Mouse (Mus musculus) MEL (cell line): Measurements from ENCODE around the gene C1qtnf5.

Experiments
- CTCF ChIP-seq, 3 experiments: IDR thresholded peaks in 2 of 3; conservative IDR thresholded peaks in 1 of 3; 2 replicates each; pipeline ENCODE4 v1.5.1; 2011 to 2012; ENCODE audit warnings: low read length in 3 of 3, low read depth in 2 of 3, mild to moderate bottlenecking in 2 of 3, improper control_type of control experiment in 1 of 3, inconsistent platforms in 1 of 3, mixed read lengths in 1 of 3, moderate library complexity in 1 of 3; ENCODE audit not compliant: control insufficient read depth in 1 of 3, insufficient read depth in 1 of 3, poor library complexity in 1 of 3, severe bottlenecking in 1 of 3
- POLR2A ChIP-seq, 2 experiments: IDR thresholded peaks; 2 replicates each; pipeline ENCODE4 v1.6.1; 2011 to 2012; ENCODE audit warnings: low read length in 2 of 2, mild to moderate bottlenecking in 2 of 2, control low read depth in 1 of 2, improper control_type of control experiment in 1 of 2, low read depth in 1 of 2, moderate library complexity in 1 of 2; ENCODE audit not compliant: control insufficient read depth in 1 of 2, insufficient read depth in 1 of 2, poor library complexity in 1 of 2
- POLR2AphosphoS2 ChIP-seq: IDR thresholded peaks from 2 replicates; pipeline ENCODE4 v1.6.1; 2011; ENCODE audit warnings: low read length, improper control_type of control experiment
- SMC3 ChIP-seq: IDR thresholded peaks from 2 replicates; pipeline ENCODE4 v1.6.1; 2011; ENCODE audit warnings: low read depth, low read length, improper control_type of control experiment
- TCF12 ChIP-seq: IDR thresholded peaks from 2 replicates; pipeline ENCODE4 v1.6.1; 2014; ENCODE audit warnings: low read depth, mild to moderate bottlenecking, inconsistent platforms, low read length, improper control_type of control experiment, moderate library complexity
- ZMIZ1 ChIP-seq: IDR thresholded peaks from 2 replicates; pipeline ENCODE4 v1.6.1; 2012; ENCODE audit warnings: low read depth, mild to moderate bottlenecking, inconsistent platforms, low read length, improper control_type of control experiment, moderate library complexity
- ZNF384 ChIP-seq: IDR thresholded peaks from 2 replicates; pipeline ENCODE4 v1.6.1; 2012; ENCODE audit warnings: low read depth, mild to moderate bottlenecking, inconsistent platforms, low read length, improper control_type of control experiment

DNA sequence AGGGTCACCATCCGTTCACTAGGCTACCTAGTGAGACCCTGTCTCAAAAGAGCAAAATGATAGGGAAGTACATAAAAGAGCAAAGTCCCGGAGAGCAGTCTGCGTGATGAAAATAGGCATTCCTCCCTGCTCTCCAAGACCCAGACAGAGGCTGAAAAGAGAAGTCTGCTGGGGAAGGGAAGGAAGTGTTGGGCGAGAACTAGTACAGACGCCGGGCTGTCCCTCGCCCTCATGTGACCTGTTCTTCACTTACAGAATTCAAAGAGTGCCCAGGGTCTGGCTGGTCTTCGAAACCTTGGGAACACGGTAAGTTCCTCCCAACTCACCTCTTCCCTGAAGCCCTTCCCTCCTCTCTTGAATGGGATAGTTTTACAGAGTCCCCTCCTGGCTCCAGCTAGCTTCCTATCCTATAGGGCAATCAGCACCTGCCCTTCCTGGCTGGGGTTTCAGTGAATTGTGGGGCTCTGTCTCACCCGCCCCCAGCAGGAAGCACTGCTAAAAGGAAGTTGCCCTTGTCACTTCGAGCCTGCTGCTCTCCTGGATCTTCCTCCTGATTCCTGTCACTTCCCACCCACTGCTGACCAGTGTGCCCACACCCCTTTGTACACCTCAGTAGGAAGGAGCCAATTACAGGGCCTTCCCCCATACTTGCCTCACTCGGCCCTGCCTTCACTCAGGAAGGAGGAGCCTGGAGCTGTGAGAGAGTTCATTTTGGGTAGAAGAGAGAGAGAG lies 18.0 kb upstream of the C1qtnf5 start:
- TF ChIP-seq CTCF (IDR thresholded peaks at IDR 0.05 in 2 of 3, conservative IDR thresholded peaks at IDR 0.05 in 1 of 3; ENCODE audit: control insufficient read depth in 1 of 3, insufficient read depth in 1 of 3, low read depth in 2 of 3, low read length in 3 of 3, poor library complexity in 1 of 3, severe bottlenecking in 1 of 3) (no peak), SMC3 (no peak), POLR2A (IDR thresholded peaks at IDR 0.05; ENCODE audit: control insufficient read depth in 1 of 2, insufficient read depth in 1 of 2, low read depth in 1 of 2, low read length in 2 of 2, poor library complexity in 1 of 2) (no peak; a peak in 1 of 4 replicates), POLR2AphosphoS2 (no peak), ZNF384 (no peak), ZMIZ1 (no peak), TCF12 (peak; percentile 11; the same call in 1 of the 2 replicates)
